Mouse (Mus musculus): ENCODE measurements around the gene Slc16a14.

Slc16a14 gene

DNA sequence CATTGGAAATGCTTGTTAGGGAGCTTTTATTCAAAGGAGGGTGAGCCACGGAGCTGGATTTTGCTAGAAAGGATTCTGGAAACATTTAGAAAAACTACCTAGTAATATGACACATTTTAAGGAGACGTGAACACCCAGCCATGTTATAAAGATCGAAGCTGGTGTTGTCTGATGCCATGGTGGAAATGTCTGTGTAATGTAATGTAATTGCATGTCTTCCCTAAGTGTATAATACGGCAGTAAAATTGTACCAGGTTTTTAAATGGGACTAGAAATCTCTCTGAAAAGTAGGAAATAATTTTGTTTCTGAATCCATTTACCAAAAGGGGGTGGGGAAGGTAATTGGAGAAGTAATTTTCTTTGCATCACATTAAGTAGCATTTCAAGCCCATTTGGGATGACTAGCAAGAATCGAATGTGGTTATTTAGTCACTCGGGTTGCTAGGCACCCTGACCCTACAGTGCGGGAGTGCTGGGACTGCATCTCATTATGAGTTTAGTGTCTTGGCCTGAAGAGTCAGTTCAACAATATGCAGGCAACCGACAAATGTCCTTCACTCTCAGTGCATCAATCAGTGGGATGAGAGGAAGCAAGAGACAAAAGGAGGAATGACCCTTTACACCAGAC lies 24.6 kb downstream of the Slc16a14 start:
- no peak for DNase-seq

DNA sequence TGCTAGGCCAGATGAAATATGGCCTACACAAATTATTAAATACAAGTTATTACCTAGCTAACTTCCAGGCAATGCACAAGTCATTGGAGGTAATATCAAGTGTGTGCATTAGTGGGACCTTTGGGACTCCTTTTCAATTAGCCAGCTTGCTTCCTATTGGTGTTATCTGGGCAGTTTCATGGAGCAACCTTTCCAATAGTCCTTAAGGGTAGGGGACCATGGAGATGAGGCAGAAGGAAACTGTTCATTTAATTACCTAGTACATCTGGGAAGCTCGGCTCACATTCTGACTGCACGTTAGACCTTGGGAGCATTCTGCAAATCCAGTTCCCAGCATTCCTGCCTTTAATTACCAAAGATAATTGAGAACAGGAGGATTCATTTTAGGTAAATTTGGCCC lies 30.5 kb downstream of the Slc16a14 start:
- no peak for DNase-seq

DNA sequence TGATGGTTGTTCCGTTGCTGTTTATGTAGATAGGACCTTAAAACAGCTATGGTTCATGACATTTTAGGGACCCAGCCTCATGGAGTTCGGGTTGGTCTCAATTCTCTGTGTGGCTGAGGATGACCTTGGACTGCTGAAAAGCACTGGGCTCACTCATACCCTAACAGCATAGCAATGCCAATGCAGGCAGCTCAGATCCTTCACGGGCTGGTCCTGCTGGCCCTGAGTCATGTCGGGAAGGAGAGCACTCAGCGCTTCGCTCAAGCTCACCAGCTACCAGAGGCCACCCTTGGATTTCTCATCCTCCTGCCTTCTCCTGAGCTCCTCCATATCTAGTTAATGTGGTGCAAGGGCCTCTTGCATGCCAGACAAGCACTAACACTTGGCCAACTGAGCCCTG lies 35.8 kb downstream of the Slc16a14 start:
- no peak for DNase-seq

DNA sequence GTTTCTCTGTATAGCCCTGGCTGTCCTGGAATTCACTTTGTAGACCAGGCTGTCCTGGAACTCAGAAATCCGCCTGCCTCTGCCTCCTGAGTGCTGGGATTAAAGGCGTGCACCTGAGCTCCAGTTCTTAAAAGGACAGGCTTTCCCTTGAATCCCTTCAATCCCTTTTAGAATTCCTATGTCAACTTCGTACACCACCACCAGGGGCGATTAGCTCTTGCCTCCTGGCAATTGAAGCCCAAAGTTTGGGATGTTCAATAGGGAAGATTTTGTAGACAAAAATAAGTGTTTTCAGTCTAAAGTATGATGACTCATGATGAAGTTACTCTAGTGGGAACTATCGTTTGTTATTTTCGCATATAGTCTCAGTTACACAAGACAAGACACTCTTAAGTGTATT lies 37.6 kb downstream of the Slc16a14 start:
- no peak for DNase-seq

DNA sequence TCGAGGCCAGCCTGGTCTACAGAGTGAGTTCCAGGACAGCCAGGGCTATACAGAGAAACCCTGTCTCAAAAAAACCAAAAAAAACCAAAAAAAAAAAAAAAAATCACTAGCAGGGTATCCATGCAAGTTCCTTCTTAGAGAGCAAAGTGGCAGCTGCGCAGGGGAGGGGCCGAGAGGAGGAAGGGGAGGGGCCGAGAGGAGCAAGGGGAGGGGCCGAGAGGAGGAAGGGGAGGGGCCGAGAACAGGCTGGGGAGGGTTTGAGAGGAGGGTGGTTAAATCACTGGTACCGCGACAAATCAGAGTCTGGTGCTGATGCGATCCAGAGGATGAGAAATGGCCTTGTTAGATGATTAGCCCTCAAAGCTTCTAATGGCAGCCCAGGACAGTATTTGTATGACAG lies 43.2 kb downstream of the Slc16a14 start:
- no peak for DNase-seq

DNA sequence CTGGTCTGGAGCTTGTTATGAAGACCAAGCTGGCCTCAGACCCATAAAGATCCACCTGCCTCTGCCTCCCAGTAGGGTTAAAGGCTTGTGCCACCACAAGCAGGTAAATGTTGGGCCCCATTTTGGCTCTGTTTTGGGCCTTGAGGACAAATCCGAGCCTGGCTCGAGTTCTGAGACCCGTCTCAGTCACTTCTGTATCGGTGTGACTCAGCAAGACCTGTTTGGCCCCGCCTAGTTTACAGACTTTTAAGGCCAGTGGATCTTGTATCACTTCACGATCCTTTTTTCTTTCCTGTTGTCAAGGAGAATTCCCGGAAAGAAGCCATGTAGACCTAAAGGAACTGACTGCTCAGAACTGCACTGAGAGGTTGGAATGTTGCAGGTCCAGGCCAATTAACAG lies 44.4 kb downstream of the Slc16a14 start:
- DNase-seq = no peak

DNA sequence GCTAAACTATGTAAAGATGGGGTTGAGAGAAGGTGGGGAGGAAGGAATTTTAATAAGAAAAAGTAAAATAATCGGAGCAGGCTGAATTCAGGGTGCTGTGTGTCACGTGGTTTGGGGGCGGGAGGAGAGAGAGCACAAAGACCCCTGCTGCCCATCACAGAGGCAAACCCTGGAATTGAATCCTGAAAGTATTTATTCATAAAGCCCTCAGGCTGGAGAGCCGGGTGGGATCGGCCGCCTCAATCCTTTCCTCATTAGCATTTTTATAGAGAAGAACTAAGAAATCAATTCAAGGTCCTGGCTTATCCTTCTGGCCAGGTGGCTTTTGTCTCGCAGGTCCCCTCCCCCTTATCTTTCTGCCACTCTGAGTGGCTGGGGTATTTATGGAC lies 44.9 kb downstream of the Slc16a14 start:
- DNase-seq = no peak

DNA sequence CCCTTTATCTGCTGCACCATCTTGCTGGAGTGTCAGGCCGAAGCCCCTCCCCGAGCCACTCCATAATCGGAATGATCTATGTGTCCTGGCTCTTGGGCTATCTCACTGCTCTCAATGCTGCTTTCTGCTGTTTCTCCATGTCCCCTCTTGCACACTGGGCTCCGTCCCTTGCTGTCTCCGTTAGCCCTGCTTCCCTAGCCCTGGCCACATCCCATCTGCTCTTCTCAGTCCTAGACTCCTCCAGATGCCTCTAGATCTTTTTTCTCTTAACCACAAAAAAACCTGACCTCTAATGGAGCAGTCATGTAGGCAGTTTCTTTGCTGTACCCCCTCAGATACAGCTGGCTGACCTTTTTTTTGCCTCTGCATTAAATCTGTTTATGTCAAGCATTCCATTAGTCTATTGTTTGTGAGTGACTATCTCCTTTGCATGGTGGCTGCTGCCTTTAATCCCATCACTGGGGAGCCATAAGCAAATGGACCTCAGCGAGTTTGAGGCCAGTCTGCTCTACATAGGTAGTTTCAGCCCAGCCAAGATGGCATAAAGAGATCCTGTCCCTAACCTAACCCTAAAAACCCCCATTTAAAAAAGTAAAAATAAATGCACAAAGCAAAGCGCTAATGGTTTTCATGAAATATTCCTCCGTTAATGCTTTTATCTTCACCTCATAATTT lies 45.5 kb downstream of the Slc16a14 start:
- DNase-seq = no peak

DNA sequence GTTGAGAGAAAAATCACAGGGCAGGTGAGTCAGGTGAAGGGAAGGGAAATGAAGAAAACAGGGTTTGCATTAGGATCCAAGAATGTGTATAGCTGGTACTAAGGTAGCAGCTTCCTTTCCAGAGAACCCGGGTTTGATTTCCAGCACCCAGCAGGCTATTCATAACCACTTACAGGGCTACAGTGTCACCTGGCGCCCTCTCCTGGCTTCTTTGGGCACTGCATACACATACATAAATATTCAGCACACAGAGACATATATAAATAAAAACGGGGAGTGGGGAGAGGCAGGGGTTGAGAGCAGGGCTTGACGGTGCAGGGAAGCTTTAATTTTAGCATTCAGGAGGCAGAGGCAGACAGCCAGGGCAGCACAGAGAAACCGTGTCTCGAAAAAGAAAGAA lies 49.0 kb downstream of the Slc16a14 start:
- no peak for DNase-seq

DNA sequence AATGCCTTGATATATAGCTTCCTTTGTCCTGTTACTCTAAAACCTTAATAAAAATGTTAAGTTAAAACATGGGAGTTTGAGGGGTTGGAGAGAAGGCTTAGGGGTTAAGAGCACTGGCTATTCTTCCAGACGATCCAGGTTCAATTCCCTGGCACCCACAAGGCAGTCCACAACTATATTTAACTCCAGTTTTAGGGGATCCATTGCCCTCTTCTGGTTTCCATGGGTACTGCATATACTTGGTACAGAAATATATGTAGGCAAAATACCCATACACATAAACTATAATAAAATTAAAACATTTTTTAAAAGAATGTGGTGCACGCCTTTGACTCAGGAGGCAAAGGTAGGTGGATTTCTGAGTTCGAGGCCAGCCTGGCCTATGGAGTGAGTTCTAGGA lies 49.8 kb downstream of the Slc16a14 start:
- DNase-seq = peak in 1 of 2 experiments; percentile 42

DNA sequence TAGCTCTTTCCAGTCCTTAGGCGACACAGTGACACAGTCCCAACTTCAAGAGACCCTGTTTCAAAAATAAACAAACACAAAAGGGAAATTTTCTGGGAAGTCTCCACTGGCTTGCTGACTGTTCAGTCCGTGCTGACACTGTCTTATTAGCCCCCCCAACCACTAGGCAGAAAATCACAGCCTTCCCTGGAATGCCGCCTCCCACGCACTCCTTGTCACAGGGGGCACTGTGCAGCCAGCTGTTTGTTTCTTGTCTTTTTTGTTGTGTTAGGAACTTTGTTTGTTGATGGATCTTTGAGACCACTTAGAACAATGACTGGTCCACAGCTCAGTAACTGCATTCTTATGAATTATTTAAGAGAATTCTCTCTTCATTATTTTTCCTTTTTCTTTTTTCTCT lies 51.0 kb downstream of the Slc16a14 start:
- DNase-seq = no peak

DNA sequence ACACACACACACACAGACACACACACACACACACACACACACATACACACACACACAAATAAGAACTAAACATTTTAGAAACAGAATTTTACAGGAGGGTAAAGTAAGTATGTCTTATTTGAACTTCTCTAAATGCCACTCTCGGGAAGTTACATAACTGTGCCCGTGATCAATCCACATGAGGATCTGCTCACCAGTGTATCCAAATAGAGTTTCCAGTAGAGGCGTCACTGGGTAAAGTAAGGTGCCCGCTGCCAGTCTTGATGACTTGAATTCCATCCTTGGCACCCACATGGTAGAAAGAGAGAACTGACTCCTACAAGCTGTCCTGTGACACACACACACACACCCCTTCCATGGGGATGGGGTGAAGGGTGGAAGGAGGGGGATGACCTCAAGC lies 52.0 kb downstream of the Slc16a14 start:
- no peak for DNase-seq

DNA sequence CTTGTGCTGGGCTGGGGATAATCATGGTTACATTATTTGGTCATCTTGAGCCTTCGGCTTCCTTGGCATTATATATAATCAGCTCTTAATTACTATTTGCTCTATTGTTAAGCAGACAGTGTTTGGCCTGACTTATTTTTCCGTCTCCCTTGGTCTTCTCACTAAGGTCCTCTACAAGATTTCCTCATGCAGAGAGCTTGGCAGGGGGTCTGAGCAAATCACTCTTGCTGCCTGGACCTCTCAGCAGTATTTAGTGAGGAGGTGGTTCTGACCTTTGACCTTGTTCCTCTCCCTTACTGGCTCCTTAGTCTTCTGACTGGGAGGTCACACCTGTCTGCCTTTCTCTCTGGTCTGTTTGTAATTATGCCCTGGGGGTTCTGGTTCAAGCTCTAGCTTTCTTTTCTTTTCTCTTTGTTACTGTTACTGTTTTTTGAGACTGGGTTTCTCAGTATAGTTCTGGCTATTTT lies 52.8 kb downstream of the Slc16a14 start:
- no peak for DNase-seq

DNA sequence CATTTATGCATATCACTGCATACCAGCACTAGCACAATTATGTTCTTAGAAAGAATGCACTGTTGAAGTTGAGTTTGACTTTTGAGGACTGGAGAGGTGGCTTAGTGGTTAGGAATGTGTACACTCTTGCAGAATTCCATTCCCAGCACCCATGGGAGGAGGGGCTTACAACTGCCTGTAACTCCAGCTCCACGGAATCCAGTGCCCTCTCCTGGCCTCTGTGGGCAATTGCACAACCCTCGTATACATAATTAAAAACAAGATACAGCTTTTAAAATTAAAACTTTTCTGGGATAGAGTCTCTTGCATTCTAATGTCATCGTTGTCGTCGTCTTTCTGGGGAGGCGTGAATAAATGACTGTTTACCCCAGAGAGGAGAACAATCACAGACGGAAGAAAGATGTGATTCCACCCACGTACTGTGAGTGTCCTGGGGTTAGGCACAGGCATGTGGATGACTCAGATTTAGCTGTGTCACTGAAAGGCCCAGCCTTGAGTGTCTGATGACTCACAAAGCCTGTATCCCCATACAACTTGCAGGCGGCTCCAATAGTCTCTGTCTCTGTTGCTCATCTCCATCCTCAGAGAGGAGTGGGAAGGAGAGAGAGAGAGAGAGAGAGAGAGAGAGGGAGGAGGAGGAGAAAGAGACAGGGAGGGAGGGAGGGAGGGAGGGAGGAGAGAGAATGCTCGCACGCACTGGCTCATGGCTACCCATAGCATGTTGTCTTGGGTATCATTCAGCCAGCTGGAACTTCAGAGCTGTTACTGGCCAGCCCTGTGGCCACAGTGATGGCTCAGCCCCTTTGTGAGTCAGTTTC lies 53.5 kb downstream of the Slc16a14 start:
- DNase-seq = no peak

DNA sequence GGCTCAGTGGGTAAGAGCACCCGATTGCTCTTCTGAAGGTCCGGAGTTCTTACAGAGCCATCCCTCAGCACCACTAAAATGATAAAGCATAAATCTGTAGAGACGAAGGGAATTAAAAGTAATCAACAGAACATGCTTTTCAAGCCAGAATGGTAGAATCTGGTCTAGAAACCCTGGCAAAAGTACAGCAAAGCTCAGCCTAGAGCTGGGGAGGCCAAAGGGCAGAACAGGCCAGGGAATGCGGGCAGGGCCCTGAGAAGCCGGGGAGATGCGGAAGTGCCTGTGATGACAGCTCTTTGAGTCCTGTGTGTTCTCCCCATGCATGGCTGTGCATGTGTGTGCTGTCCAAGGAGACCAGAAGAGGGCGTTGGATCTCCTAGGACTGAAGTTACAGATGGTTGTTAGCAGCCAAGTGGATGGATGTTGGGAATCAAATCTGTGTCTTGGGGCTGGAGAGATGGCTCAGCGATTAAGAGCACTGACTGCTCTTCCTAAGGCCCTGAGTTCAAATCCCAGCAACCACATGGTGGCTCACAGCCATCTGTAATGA lies 55.3 kb downstream of the Slc16a14 start:
- peak; percentile 40 to 78 for DNase-seq

DNA sequence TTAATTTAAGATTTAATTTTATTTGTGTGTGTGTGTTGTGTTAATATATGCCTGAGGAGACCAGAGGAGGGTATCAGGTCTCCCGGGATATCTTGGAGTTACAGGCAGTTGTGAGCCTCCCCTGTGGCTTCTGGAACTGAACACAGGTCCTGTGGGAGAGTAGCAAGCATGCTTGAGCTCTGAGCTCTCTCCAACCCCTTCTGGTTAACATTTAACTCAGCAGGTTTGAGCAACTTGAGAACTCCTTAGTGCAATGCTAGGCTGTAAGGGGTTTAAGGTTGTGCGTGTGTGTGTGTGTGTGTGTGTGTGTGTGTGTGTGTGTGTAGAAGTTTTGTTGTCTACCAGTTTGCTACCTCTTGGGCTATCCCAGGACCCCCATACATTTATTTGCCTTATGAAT lies 57.3 kb downstream of the Slc16a14 start:
- peak; percentile 49 to 72 for DNase-seq

DNA sequence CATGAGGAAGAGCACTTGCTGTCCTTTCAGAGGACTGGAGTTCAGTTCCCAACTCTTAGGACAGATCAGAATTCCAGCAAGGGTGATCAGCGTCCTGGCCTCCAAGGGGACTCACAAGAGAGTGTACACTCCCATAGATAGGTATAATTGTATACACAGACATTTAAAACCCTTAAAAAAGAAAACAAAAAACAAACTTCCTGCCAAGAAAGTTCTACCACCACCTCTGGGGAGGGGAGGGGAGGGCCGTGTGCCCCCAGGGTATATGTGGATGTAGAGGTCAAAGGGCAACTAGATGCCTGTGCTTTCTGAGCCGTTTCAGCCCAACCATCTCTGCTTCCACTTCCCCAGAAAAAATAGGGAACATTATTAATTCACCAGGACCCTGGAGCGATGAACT lies 62.0 kb downstream of the Slc16a14 start:
- no peak for DNase-seq

DNA sequence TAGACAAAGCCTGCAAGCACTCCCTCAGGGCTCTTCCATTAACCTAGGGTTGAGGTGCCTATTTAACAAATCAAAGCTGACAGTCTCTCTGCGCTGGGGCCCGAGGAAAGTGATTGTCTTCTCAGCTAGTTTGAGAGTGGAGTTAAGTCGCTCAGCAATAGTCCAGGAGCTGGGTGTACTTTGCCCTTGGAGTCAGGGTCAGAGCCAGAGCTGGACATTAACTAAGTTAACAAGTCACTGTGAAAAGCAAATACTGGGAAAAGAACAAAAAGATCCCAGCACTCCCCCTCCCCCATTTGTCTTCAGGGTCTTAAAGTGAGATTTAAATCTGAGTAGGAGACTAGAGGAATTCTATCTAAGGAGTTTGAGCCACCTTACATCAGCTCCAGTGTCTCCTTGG lies 62.8 kb downstream of the Slc16a14 start:
- DNase-seq = peak; percentile 69 to 85

DNA sequence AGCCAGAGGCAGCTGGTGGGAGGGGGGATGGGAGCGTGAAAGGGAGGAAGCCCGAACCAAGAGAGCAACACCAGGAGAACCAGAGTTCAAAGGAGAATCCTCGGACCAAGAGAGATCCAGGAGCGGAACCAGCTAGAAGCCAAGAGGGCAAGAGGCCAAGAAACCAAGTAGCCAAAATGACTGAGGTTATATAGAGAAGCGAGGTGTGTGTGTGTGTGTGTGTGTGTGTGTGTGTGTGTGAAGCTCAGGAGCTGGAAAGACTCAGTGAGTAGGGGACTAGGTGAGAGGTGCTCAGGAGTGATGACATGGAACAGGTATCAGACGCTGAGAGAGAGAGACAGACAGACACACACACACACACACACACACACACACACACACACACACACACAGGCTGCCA lies 63.8 kb downstream of the Slc16a14 start:
- DNase-seq = peak; percentile 84 to 90

DNA sequence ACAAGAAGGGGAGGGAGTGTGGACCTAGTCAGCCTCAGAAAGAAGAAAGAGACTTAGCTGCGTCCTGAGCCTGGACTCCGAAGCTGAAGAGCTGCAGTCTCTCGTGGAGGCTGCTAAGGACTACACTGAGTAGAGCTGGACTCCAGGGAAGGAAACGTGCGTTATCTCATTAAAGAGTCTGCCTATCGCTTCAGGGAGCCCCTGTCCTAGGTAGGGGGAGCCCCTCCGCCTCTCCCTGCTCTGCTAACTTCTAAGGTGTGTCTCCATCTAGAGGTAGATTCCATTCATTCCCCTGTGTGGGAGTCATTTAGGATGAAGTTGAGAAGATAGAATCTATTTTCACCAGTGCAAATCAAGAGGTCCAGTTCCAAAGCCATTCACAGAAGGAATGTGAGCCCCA lies 65.4 kb downstream of the Slc16a14 start:
- DNase-seq = no peak

DNA sequence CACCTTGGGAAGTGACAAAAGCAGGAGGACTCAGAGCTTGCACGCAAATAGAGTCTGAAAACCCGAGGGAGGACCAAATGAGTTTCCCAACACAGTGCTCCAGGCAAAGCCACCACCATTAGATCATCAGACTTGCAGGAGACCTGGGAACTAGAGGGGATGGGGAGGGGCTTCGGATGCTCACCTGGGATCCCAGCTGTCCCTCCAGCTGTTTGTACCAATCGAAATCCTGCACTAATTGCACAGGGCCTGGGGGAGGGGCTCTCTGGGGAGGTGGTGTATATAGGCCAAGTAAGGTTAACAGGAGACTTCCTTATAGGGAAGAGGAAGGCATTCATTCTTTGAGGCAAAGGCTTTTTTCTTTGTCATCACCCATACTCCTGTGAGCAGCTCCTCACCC lies 66.1 kb downstream of the Slc16a14 start:
- no peak for DNase-seq

DNA sequence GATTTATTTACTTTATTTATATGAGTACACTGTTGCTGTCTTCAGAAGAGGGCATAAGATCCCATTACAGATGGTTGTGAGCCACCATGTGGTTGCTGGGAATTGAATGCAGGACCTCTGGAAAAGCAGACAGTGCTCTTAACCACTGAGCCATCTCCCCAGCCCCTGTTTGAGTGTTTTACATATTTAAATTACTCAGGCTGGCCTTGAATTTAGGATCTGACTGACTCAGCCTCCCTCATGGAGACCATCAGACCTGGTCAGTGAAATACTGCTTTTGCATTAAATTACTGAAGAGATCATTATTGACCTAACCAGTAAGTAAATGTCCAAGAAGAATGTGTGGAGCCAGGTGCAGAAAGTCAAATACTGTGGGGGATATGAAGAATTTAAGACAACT lies 66.6 kb downstream of the Slc16a14 start:
- no peak for DNase-seq

DNA sequence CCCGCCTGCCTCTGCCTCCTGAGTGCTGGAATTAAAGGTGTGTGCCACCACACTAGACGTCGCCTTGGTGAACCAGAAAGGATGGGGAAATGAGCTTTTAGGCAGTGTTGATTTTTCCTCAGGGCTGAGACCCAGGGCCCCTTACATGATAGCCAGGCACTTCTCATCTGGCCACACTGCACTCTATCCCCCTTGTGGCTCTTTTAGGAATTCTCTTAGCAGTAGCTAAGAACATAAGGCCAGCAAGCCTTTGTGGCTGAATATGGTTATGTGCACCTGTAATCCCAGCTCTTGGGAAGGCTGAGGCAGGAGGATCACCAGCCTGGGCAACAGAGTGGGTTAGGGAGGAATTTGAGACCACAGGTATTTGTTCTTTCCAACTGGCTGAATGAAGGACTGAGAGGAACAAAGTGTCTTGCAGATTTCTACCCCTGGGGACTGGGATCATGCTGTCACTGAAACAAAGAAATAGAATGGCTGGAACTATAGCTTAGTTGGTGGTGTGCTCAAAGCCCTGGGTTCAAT lies 68.2 kb downstream of the Slc16a14 start:
- no peak for DNase-seq

All from kidney, postnatal 25 days (tissue).